Mouse (Mus musculus): Measurements from ENCODE around the gene Sumf1. TPM values are rescaled to one million over a fixed set of nuclear protein-coding genes. Genes with fewer than 3 reads are reported as not detected.
A peak's percentile ranks its signal among the peaks of the same experiment; 100 is the strongest.

Sumf1 gene
- polyA plus RNA-seq, 1 experiment from 2014 or later: 65.4 TPM

DNA sequence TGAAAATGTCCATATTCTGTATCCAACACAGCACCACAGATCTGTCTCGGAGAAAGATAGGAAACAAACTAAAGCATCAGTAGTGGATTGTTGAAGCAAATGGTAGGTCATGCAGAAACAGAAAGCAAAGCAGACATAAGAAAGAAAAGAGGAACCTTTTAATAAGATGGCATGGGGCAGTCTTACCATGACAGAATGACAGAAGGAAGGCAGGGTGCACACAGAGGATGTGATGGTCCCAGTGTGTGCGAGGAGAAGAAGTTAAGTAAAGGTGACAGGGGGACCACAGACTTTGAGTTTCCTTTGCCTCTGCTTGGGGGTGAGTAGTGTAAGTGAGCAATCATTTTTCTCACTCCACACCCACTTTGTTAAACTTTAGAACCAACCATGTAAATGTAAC, 6.3 kb downstream of the Sumf1 start:
- POLR2A ChIA-PET: no interaction called here
- in situ Hi-C loops (cut with MboI; ENCODE audit: low pct_unique_long_range_greater_than_20kb): no loop called here
- DNase-seq (ENCODE audit: low read depth, low spot score) (no peak), ATAC-seq (no peak)
- no peak for TF ChIP-seq CTCF (IDR thresholded peaks at IDR 0.05)
- CTCF ChIA-PET: no interaction called here
- no peaks in the 10 kb centered on the region for H3K27me3 ChIP-seq

DNA sequence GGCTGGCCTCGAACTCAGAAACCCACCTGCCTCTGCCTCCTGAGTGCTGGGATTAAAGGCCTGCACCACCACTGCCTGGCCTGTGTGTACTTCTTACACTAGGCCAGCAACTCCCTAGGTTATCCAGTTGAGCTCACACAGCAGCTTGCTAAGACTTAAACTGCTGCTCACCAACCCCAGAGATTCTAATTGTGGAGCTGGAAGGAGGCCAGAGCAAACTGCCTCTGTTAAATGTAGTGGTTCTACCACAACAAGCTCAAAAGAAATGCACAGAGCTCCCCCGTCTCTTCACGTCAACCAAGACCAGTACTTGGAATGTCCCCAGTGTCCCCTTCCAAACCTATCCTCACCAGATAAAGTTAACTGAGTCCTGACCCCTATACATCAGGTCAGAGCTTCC, 11.2 kb downstream of the Sumf1 start:
- ATAC-seq (no peak), DNase-seq (ENCODE audit: low read depth, low spot score) (no peak)
- no peak for TF ChIP-seq CTCF (IDR thresholded peaks at IDR 0.05)
- ChIA-PET CTCF (interaction anchor here (1.8 kb wide), 1 partner anchor 16 kb away, joined by 5 read pairs; no protein-coding TSS in a partner anchor), POLR2A (interaction anchor here (0.7 kb wide), 1 partner anchor 8 kb away, joined by 3 read pairs; no protein-coding TSS in a partner anchor)
- in situ Hi-C loops (cut with MboI; ENCODE audit: low pct_unique_long_range_greater_than_20kb): no loop called here
- H3K27me3 ChIP-seq: no peaks in the 10 kb centered on the region

GRCm38 (mm10) chr6:108172219-108172618, 13.2 kb downstream of the Sumf1 start:
- peak; percentile 36 for TF ChIP-seq CTCF (IDR thresholded peaks at IDR 0.05)
- in situ Hi-C loops (cut with MboI; ENCODE audit: low pct_unique_long_range_greater_than_20kb): no loop called here
- ChIA-PET CTCF (interaction anchor here (1.3 to 1.8 kb wide), 2 partner anchors 9 to 35 kb away, joined by 3 read pairs; no protein-coding TSS in a partner anchor), POLR2A (no interaction called here)
- DNase-seq (ENCODE audit: low read depth, low spot score): no peak
- no peak for ATAC-seq
- no peaks in the 10 kb centered on the region for H3K27me3 ChIP-seq

DNA sequence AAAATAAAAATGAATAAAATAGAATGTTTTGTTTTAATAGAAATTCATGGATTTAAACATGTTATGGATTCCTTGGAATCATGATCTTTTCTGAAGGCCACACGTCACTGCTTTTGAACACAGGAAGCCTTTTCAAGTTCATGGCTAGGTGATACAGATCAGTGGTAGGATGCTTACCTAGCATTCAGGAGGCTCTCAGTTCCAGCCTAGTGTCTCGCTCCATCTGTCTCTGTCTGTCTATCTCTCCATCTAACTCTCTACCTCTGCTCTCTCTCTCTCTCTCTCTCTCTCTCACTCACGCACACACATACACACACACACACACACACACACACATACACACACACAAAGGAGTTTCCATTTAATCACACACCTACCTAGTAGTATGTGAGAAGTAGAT, 15.9 kb downstream of the Sumf1 start:
- in situ Hi-C loops (cut with MboI; ENCODE audit: low pct_unique_long_range_greater_than_20kb): no loop called here

GRCm38 (mm10) chr6:108168723-108169122, 16.7 kb downstream of the Sumf1 start:
- no peak for ATAC-seq
- in situ Hi-C loops (cut with MboI; ENCODE audit: low pct_unique_long_range_greater_than_20kb): no loop called here
- TF ChIP-seq CTCF (IDR thresholded peaks at IDR 0.05): no peak

More for the DNA sequence above, 15.9 kb downstream of the Sumf1 start:
- no peaks in the 10 kb centered on the region for H3K27me3 ChIP-seq
- ATAC-seq (no peak), DNase-seq (ENCODE audit: low read depth, low spot score) (no peak)
- POLR2A ChIA-PET: no interaction called here
- no peak for TF ChIP-seq CTCF (IDR thresholded peaks at IDR 0.05)
- CTCF ChIA-PET: no interaction called here

GRCm38 (mm10) chr6:108167946-108168680, 17.3 kb downstream of the Sumf1 start:
- TF ChIP-seq CTCF (IDR thresholded peaks at IDR 0.05): no peak
- H3K27me3 ChIP-seq: no peaks in the 10 kb centered on the region
- ATAC-seq: no peak
- ChIA-PET CTCF (no interaction called here), POLR2A (no interaction called here)
- no peak for DNase-seq (ENCODE audit: low read depth, low spot score)
- in situ Hi-C loops (cut with MboI; ENCODE audit: low pct_unique_long_range_greater_than_20kb): no loop called here

More at GRCm38 (mm10) chr6:108168723-108169122, 16.7 kb downstream of the Sumf1 start:
- no peaks in the 10 kb centered on the region for H3K27me3 ChIP-seq
- no peak for DNase-seq (ENCODE audit: low read depth, low spot score)
- ChIA-PET POLR2A (no interaction called here), CTCF (no interaction called here)

DNA sequence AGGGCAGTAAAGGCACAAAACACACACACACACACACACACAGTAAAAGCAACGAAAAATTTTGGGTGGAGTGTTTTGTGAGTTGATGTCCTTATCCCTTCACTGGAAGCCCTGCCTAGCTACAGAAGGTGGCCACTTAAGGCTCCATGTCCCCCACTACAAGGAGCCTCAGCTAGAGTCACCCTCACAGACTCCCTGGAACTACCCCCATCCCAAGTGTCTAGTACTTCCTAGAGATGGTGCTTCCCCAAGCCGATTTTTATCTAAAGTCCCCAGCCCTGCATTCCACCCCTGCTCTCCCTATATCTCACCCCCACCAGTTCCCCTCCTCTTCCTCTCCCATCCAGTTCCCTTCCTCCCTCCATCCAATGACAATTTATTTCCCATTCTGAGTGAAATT, 19.8 kb downstream of the Sumf1 start:
- DNase-seq (ENCODE audit: low read depth, low spot score) (no peak), ATAC-seq (no peak)
- CTCF ChIA-PET: no interaction called here
- POLR2A ChIA-PET: interaction anchor here (0.9 kb wide), 1 partner anchor 8 kb away, joined by 3 read pairs; no protein-coding TSS in a partner anchor
- H3K27me3 ChIP-seq: no peaks in the 10 kb centered on the region
- no peak for TF ChIP-seq CTCF (IDR thresholded peaks at IDR 0.05)
- in situ Hi-C loops (cut with MboI; ENCODE audit: low pct_unique_long_range_greater_than_20kb): no loop called here

DNA sequence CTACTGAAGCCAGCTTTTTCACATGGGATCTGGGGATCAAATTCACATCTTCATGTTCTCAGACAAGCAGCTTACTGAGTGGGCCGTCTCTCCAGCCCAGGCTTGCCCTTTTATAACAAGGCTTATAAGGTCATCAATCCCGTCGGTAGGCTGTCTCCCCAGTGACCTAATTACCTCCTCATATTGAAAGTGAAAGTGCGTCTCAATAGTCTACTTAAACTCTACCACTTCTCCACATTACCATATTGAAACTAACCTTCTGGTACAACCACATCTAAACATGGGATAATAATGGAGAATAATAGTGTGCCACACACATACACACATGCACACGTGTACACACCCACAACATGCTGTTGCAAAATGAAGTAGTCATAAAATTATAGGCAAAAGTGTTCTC, 20.4 kb downstream of the Sumf1 start:
- H3K27me3 ChIP-seq: no peaks in the 10 kb centered on the region
- ChIA-PET CTCF (no interaction called here), POLR2A (no interaction called here)
- DNase-seq (ENCODE audit: low read depth, low spot score) (no peak), ATAC-seq (no peak)
- no peak for TF ChIP-seq CTCF (IDR thresholded peaks at IDR 0.05)
- in situ Hi-C loops (cut with MboI; ENCODE audit: low pct_unique_long_range_greater_than_20kb): no loop called here

DNA sequence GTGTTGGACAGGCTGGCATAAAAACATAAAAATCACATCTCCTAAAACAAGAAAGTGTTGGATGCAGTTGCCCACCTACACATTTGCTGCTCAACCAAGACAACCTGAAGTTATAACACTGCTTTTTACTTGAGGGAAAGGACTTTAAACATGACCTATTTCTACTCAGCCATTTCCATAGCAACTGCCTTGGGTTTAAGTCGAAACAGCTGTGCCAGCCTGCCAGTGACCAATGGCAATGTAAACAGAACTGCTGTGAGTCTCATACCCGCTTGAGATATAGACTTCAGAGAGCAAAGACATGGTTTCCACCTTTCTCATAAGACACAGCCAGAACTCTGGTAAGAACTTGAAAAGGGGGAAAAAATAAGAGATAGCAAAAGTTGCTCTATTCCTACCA, 24.8 kb downstream of the Sumf1 start:
- CTCF ChIA-PET: interaction anchor here (1.8 kb wide), 1 partner anchor 63 kb away, joined by 4 read pairs; no protein-coding TSS in a partner anchor
- DNase-seq (ENCODE audit: low read depth, low spot score) (no peak), ATAC-seq (no peak)
- H3K27me3 ChIP-seq: no peaks in the 10 kb centered on the region
- POLR2A ChIA-PET: no interaction called here
- no peak for TF ChIP-seq CTCF (IDR thresholded peaks at IDR 0.05)
- in situ Hi-C loops (cut with MboI; ENCODE audit: low pct_unique_long_range_greater_than_20kb): no loop called here

DNA sequence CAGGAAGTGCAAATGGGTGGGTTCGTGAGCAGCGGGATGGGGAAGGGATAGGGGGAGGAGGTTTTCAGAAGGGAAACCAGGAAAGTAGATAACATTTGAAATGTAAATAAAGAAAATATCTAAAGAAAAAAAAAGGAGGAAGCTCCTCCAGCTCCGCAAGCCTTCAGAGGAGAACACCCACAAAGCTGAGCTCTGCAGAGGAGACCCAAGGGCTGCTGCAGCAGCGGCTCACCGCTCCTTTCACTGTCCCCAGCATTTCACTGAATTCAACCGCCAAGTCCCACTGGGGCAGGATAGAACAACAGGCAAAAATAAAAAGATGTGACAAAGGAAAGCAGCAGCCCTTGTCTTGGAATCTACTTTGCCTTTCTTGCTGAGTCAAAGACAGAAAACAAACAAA, 28.5 kb downstream of the Sumf1 start:
- no peak for DNase-seq (ENCODE audit: low read depth, low spot score)
- ChIA-PET CTCF (no interaction called here), POLR2A (no interaction called here)
- no peak for TF ChIP-seq CTCF (IDR thresholded peaks at IDR 0.05)
- in situ Hi-C loops (cut with MboI; ENCODE audit: low pct_unique_long_range_greater_than_20kb): no loop called here
- H3K27me3 ChIP-seq: no peaks in the 10 kb centered on the region
- ATAC-seq: no peak

DNA sequence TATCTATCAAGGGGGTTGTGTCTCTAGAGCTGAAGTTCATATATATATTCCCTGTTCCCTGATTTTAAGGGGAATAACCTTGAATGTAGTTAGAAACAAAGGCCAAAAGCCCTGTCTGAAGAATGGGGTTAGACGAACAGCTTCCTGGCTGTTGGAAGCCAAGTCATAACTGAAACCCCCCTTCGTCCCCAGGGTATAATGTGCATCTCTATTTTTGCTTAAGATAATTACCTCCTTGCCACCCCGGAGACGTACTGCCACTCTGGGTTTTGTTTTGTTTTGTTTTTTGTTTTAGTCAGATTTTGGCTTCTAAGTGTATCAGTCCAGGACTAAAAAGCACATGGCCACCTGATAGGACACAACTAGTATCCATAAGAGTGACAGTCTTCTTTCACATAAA, 31.1 kb downstream of the Sumf1 start:
- in situ Hi-C loops (cut with MboI; ENCODE audit: low pct_unique_long_range_greater_than_20kb): no loop called here
- no peak for DNase-seq (ENCODE audit: low read depth, low spot score)
- ATAC-seq: no peak
- no peak for TF ChIP-seq CTCF (IDR thresholded peaks at IDR 0.05)
- POLR2A ChIA-PET: interaction anchor here (1.0 kb wide), 1 partner anchor 59 kb away, joined by 4 read pairs; no protein-coding TSS in a partner anchor
- CTCF ChIA-PET: interaction anchor here (1.6 kb wide), 1 partner anchor 9 kb away, joined by 4 read pairs; no protein-coding TSS in a partner anchor
- no peaks in the 10 kb centered on the region for H3K27me3 ChIP-seq
